Mouse (Mus musculus) myocyte (in vitro differentiated cells): ENCODE measurements around the gene Syngr1. TPM values are rescaled to one million over a fixed set of nuclear protein-coding genes. Genes with fewer than 3 reads are reported as not detected.

Experiments
- H3K27me3 ChIP-seq: one replicate; pipeline ENCODE4 v1.6.1; 2011; ENCODE audit not compliant: control insufficient read depth, insufficient read depth, insufficient read length
- H3K36me3 ChIP-seq: one replicate; pipeline ENCODE4 v1.6.1; 2011; ENCODE audit not compliant: control insufficient read depth, insufficient read depth
- H3K4me2 ChIP-seq: one replicate; pipeline ENCODE4 v1.6.1; 2011; ENCODE audit warnings: low read depth, control low read depth
- H3K4me3 ChIP-seq: one replicate; pipeline ENCODE4 v1.5.1; 2011; ENCODE audit warnings: mild to moderate bottlenecking, control low read depth, moderate library complexity
- H3K79me2 ChIP-seq: one replicate; pipeline ENCODE4 v1.6.1; 2011; ENCODE audit not compliant: control insufficient read depth, insufficient read depth
- H3ac ChIP-seq: one replicate; pipeline ENCODE4 v1.6.1; 2011; ENCODE audit not compliant: control insufficient read depth, insufficient read length
- CEBPB ChIP-seq: IDR thresholded peaks from 2 replicates; pipeline ENCODE4 v1.6.1; 2011; ENCODE audit warnings: mild to moderate bottlenecking, moderate library complexity; ENCODE audit not compliant: poor library complexity, insufficient read depth, severe bottlenecking
- E2F4 ChIP-seq: IDR thresholded peaks from one replicate; pipeline ENCODE4 v1.6.1; 2011; ENCODE audit warnings: mild to moderate bottlenecking, control low read depth, moderate library complexity; ENCODE audit not compliant: insufficient read depth
- MAX ChIP-seq: IDR thresholded peaks from one replicate; pipeline ENCODE4 v1.6.1; 2011; ENCODE audit warnings: low read depth, mild to moderate bottlenecking, control low read depth
- MYOD1 ChIP-seq, 3 experiments: IDR thresholded peaks; one replicate each; pipeline ENCODE4 v1.6.1; 2011; ENCODE audit warnings: control low read depth in 2 of 3, low read depth in 2 of 3, mild to moderate bottlenecking in 2 of 3, moderate library complexity in 1 of 3; ENCODE audit not compliant: insufficient read length in 2 of 3, control insufficient read depth in 1 of 3
- MYOG ChIP-seq, 3 experiments: IDR thresholded peaks; one replicate each; pipeline ENCODE4 v1.6.1; 2011; ENCODE audit warnings: control low read depth in 2 of 3, low read depth in 2 of 3, mild to moderate bottlenecking in 2 of 3; ENCODE audit not compliant: insufficient read length in 2 of 3, control insufficient read depth in 1 of 3, insufficient read depth in 1 of 3
- POLR2A ChIP-seq: IDR thresholded peaks from one replicate; pipeline ENCODE4 v1.6.1; 2011; ENCODE audit warnings: low read depth, mild to moderate bottlenecking, control low read depth, moderate library complexity; ENCODE audit not compliant: insufficient read length
- POLR2AphosphoS2 ChIP-seq: IDR thresholded peaks from one replicate; pipeline ENCODE4 v1.6.1; 2011; ENCODE audit warnings: low read depth, control low read depth; ENCODE audit not compliant: insufficient read length
- REST ChIP-seq: IDR thresholded peaks from one replicate; pipeline ENCODE4 v1.6.1; 2011; ENCODE audit warnings: mild to moderate bottlenecking, control low read depth, moderate library complexity; ENCODE audit not compliant: insufficient read depth, insufficient read length
- TCF12 ChIP-seq: IDR thresholded peaks from one replicate; pipeline ENCODE4 v1.6.1; 2011; ENCODE audit warnings: mild to moderate bottlenecking, control low read depth; ENCODE audit not compliant: poor library complexity, insufficient read depth, severe bottlenecking
- USF1 ChIP-seq: IDR thresholded peaks from one replicate; pipeline ENCODE4 v1.6.1; 2011; ENCODE audit warnings: low read depth, mild to moderate bottlenecking, control low read depth, moderate library complexity
- polyA plus RNA-seq: library from polyadenylated mRNA; unstranded; fragments of >200 nt; fragmentation: generic; extraction: Trizol; gene quantifications from one replicate; pipeline ENCODE4 v1.2.1, GENCODE M21; 2012; ENCODE audit warnings: missing spikeins

The Syngr1 gene
- polyA plus RNA-seq, 1 experiment = 54.7 TPM

DNA sequence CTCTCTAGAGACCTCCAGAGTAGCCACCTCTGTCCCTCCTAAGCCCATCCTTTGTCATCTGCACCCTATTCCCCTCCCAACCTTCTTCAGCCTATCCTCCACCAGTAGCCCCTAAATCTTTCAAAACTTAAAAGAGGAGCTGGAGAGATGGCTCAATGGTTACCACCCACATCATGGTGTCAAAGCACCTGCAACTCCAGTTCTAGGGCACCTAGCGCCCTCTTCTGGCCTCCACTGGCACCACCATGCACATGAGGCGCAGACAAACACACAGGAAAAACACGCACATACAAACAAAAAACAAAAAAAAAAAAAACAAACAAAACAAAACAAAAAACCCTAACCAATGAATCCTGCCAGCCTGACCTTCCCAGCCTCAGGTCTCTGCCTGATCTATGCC lies 24.6 kb upstream of the Syngr1 start:
- TF ChIP-seq MYOD1 (IDR thresholded peaks at IDR 0.05; ENCODE audit: control insufficient read depth in 1 of 3, insufficient read length in 2 of 3, low read depth in 2 of 3) = no peak
- no peak for TF ChIP-seq E2F4
- no peak overlapping the region for H3K4me3 ChIP-seq
- no peak overlapping the region for H3ac ChIP-seq
- no peaks in the 10 kb centered on the region for H3K36me3 ChIP-seq
- no peaks in the 10 kb centered on the region for H3K79me2 ChIP-seq
- H3K27me3 ChIP-seq = no peaks in the 10 kb centered on the region
- no peak overlapping the region for H3K4me2 ChIP-seq

DNA sequence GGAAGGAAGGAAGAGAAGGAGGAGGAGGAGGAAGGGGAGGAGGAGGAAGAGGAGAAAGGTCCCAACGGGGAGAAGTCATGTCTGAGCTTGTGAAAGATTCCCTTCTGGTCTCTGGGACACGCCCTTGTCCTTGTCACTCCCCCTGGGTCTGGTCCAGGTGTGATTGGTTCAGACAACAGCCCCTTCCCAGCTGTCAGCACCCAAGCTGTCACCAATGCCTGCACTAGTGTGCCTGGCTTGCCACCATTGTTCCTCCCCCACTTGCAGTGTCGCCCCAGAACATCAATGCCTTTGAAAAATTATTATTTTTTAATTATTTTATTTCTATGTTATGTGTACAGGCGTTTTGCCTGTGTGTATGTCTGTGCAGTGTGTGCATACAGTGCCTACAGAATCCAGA lies 22.0 kb upstream of the Syngr1 start:
- no peaks in the 10 kb centered on the region for H3K79me2 ChIP-seq
- H3K4me2 ChIP-seq = no peak overlapping the region
- no peaks in the 10 kb centered on the region for H3K36me3 ChIP-seq
- H3K27me3 ChIP-seq = no peaks in the 10 kb centered on the region
- TF ChIP-seq POLR2AphosphoS2 (no peak), TCF12 (peak; percentile 2), POLR2A (no peak), MYOD1 (IDR thresholded peaks at IDR 0.05; ENCODE audit: control insufficient read depth in 1 of 3, insufficient read length in 2 of 3, low read depth in 2 of 3) (peak in 2 of 3 experiments; percentile 21 to 72), REST (no peak), E2F4 (no peak), MYOG (IDR thresholded peaks at IDR 0.05; ENCODE audit: control insufficient read depth in 1 of 3, insufficient read depth in 1 of 3, insufficient read length in 2 of 3, low read depth in 2 of 3) (peak in 1 of 3 experiments; percentile 78)
- H3K4me3 ChIP-seq = no peak overlapping the region
- H3ac ChIP-seq = no peak overlapping the region

DNA sequence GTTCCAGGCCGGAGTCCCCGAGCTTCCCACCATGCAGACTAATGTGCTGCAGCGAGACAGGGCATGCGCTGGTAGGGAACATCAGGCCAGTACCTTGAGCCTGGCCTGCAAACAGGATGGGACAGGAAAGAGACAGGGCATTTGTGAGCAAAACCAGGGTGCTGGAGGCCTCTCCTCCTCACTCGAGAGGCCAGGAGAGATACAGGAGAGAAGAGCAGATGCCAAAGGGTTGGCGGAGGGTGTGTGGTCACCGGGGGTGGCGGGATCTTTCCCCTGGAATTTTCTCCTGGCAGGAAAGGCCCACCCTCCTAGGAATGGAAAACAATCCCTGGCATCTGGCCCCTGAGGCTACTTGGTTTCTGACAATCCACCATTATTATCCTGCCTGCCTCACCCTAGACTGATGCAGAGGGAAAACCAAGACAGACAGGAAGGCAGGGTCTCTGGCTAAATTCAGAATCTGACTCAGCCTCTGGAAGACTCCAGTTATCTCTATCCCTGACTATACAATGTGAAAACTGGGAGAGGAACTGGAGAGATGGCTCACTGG lies 21.0 kb upstream of the Syngr1 start:
- H3K4me3 ChIP-seq = no peak overlapping the region
- H3K4me2 ChIP-seq = peak overlapping the region; percentile 42
- peak in 1 of 3 experiments; percentile 36 for TF ChIP-seq MYOD1 (IDR thresholded peaks at IDR 0.05; ENCODE audit: control insufficient read depth in 1 of 3, insufficient read length in 2 of 3, low read depth in 2 of 3)
- TF ChIP-seq CEBPB = no peak
- TF ChIP-seq MYOG (IDR thresholded peaks at IDR 0.05; ENCODE audit: control insufficient read depth in 1 of 3, insufficient read depth in 1 of 3, insufficient read length in 2 of 3, low read depth in 2 of 3) = peak in 1 of 3 experiments; percentile 54
- H3ac ChIP-seq = no peak overlapping the region
- H3K79me2 ChIP-seq = no peaks in the 10 kb centered on the region
- H3K27me3 ChIP-seq = no peaks in the 10 kb centered on the region
- no peaks in the 10 kb centered on the region for H3K36me3 ChIP-seq

GRCm38 (mm10) chr15:80071951-80072437 lies 19.1 kb upstream of the Syngr1 start:
- Histone ChIP-seq H3K27me3 (no peaks in the 10 kb centered on the region), H3K4me2 (no peak overlapping the region), H3ac (no peak overlapping the region), H3K79me2 (no peaks in the 10 kb centered on the region), H3K36me3 (peaks cover 7% of the 10 kb centered on the region), H3K4me3 (no peak overlapping the region)
- TF ChIP-seq MYOG (IDR thresholded peaks at IDR 0.05; ENCODE audit: control insufficient read depth in 1 of 3, insufficient read depth in 1 of 3, insufficient read length in 2 of 3, low read depth in 2 of 3) = no peak
- peak in 2 of 3 experiments; percentile 10 to 62 for TF ChIP-seq MYOD1 (IDR thresholded peaks at IDR 0.05; ENCODE audit: control insufficient read depth in 1 of 3, insufficient read length in 2 of 3, low read depth in 2 of 3)

GRCm38 (mm10) chr15:80072579-80073255 lies 18.4 kb upstream of the Syngr1 start:
- no peak overlapping the region for H3ac ChIP-seq
- no peak overlapping the region for H3K4me2 ChIP-seq
- no peaks in the 10 kb centered on the region for H3K79me2 ChIP-seq
- TF ChIP-seq MYOG (IDR thresholded peaks at IDR 0.05; ENCODE audit: control insufficient read depth in 1 of 3, insufficient read depth in 1 of 3, insufficient read length in 2 of 3, low read depth in 2 of 3) (peak in 1 of 3 experiments; percentile 15), POLR2A (no peak)
- no peak overlapping the region for H3K4me3 ChIP-seq
- peaks cover 14% of the 10 kb centered on the region for H3K36me3 ChIP-seq
- H3K27me3 ChIP-seq = no peaks in the 10 kb centered on the region

GRCm38 (mm10) chr15:80073256-80073621 lies 17.9 kb upstream of the Syngr1 start:
- no peak overlapping the region for H3K4me3 ChIP-seq
- H3K79me2 ChIP-seq = no peaks in the 10 kb centered on the region
- H3K36me3 ChIP-seq = peaks cover 19% of the 10 kb centered on the region
- H3ac ChIP-seq = no peak overlapping the region
- TF ChIP-seq REST (no peak), TCF12 (no peak), USF1 (no peak), POLR2A (no peak), MYOD1 (IDR thresholded peaks at IDR 0.05; ENCODE audit: control insufficient read depth in 1 of 3, insufficient read length in 2 of 3, low read depth in 2 of 3) (peak in 1 of 3 experiments; percentile 6), POLR2AphosphoS2 (no peak), MAX (no peak)
- no peaks in the 10 kb centered on the region for H3K27me3 ChIP-seq
- no peak overlapping the region for H3K4me2 ChIP-seq
